Mouse (Mus musculus): ENCODE measurements at regions not wholly inside any gene's neighbourhood (a gene's known extent, or its start where the extent isn't known, plus 50 kb on each side); places are given as distances from the start of the nearest gene placed in this dataset.

DNA sequence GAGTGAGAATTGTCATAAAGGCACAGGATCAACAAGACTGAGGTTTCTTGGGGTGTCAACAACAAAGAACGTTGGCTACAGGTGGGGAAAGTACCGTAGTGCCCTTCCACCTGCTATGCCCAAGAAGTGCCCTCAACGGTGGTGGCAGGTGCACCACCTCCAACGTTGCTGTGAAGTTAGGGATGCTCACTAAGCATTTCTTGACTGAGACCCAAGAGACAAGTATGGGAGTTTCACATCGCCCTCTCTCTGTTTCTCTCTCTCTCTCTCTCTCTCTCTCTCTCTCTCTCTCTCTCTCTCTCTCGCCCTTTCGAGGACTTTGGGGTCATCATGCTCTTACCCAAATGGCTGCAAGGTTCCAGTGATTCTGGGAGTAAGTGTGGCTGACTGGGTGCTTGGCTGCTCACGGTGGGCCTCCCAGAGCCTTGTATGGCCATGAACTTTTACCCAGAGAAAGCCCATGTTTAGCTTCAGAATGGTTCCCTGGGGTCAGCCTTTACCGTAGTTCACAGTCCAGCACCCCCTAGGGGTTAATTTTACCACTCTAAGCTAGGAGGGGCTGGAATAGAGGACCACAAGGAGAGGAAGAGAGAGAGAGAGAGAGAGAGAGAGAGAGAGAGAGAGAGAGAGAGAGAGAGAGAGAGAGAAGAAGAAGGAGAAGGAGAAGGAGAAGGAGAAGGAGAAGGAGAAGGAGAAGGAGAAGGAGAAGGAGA lies 113.2 kb upstream of the Ccnd2 start:
- H3K9ac ChIP-seq (ENCODE audit: low read length) = no peak overlapping the region
- no peaks in the 10 kb centered on the region for H3K27me3 ChIP-seq (ENCODE audit: control insufficient read depth, insufficient read depth, low read length)
- no peak overlapping the region for H3K4me3 ChIP-seq (ENCODE audit: low read depth, low read length)
- H3K4me2 ChIP-seq (replicated peaks; ENCODE audit: low read depth) = no peak overlapping the region
- TF ChIP-seq EP300 (optimal IDR thresholded peaks at IDR 0.05) (no peak), CTCF (IDR thresholded peaks at IDR 0.05; ENCODE audit: low read depth) (peak; percentile 9; the same call in 1 of the 2 replicates)
- WGBS = 78% methylated on average over 9 of the region's 9 CpGs
- H3K36me3 ChIP-seq (ENCODE audit: control insufficient read depth, insufficient read depth, low read length) = no peaks in the 10 kb centered on the region
- H3K9me3 ChIP-seq (ENCODE audit: control insufficient read depth, low read length) = no peaks in the 10 kb centered on the region
- DNase-seq (ENCODE audit: low spot score) (no peak), ATAC-seq (ENCODE audit: low FRiP score, low TSS enrichment) (no peak)
- H3K27ac ChIP-seq (replicated peaks) = no peak overlapping the region
- H3K4me1 ChIP-seq (replicated peaks; ENCODE audit: control insufficient read depth, insufficient read depth) = peaks cover 2% of the 10 kb centered on the region; the same call in 1 of the 2 replicates

DNA sequence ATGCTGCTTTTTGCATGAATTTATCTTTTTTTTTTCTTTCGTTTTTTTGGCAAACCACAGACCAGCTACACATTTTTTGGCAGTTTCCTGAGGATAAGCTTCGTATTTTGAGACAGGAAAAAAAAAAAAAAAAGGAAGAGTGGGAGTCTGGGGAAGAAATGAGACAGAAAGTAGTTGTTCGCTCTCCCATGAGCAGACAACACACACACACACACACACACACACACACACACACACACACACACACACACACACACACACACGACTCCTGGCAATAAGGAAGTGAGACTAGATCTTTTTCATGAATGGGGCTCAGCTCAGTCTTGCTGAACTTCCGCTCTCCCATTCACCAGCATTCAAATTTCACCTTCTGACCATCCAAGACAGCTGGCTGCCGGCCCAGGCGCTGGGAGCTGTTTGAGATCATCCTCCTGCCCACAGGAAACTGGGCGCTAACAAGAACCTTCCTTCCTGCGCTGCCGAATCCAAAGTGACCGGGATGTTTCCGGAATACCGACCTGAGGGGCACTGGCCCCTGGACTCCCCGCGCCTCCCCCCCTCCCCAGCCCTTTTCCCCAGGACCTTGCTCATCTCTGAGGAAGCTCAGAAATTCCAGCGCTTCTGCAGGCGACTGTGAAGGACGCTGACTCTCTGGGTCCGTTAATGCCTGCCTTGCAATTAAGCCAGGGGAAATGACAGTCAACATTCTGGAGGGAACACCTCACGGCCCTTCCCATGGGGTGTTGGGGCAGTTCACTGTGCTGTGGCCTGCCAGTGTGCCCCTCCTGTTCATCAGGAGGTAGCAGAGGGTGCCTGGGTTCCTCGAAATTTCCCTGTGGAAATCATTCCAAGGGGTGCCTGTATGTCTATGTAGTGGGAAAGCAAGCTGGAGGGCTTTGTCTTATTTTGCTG lies 114.2 kb upstream of the Ccnd2 start:
- Histone ChIP-seq H3K4me2 (replicated peaks; ENCODE audit: low read depth) (peak overlapping the region; percentile 49), H3K9ac (ENCODE audit: low read length) (no peak overlapping the region), H3K4me3 (ENCODE audit: low read depth, low read length) (peak overlapping the region; percentile 21), H3K4me1 (replicated peaks; ENCODE audit: control insufficient read depth, insufficient read depth) (peaks cover 2% of the 10 kb centered on the region; the same call in 1 of the 2 replicates), H3K27ac (replicated peaks) (no peak overlapping the region), H3K27me3 (ENCODE audit: control insufficient read depth, insufficient read depth, low read length) (no peaks in the 10 kb centered on the region), H3K9me3 (ENCODE audit: control insufficient read depth, low read length) (no peaks in the 10 kb centered on the region), H3K36me3 (ENCODE audit: control insufficient read depth, insufficient read depth, low read length) (no peaks in the 10 kb centered on the region)
- WGBS = 11% methylated on average over 21 of the region's 21 CpGs
- DNase-seq (ENCODE audit: low spot score) (peak; percentile 58), ATAC-seq (ENCODE audit: low FRiP score, low TSS enrichment) (no peak; the same call in 1 of the 2 replicates)
- TF ChIP-seq EP300 (optimal IDR thresholded peaks at IDR 0.05) = no peak
- no peak for TF ChIP-seq CTCF (IDR thresholded peaks at IDR 0.05; ENCODE audit: low read depth)

DNA sequence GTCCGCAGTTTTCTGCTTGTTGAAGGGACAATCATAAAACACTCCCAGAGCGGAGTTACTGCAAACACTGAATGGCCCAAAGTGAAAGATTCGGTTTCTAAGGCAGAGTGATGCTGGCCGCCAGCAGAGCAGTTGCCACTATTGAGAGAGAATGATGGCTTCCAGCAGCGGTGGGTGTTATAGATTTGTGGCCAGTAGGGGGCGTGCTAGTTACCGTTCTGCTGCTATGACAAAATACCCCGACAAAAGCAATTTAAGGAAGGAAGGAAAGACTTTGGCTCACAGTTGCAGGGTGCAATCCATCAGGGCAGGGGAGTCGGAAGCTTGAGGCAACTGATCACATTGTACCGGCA lies 114.8 kb upstream of the Ccnd2 start:
- H3K27ac ChIP-seq (replicated peaks) = no peak overlapping the region
- ATAC-seq (ENCODE audit: low FRiP score, low TSS enrichment) = no peak
- no peak for DNase-seq (ENCODE audit: low spot score)
- no peaks in the 10 kb centered on the region for H3K9me3 ChIP-seq (ENCODE audit: control insufficient read depth, low read length)
- no peaks in the 10 kb centered on the region for H3K27me3 ChIP-seq (ENCODE audit: control insufficient read depth, insufficient read depth, low read length)
- H3K4me2 ChIP-seq (replicated peaks; ENCODE audit: low read depth) = peak overlapping the region; percentile 49; the same call in 1 of the 2 replicates
- TF ChIP-seq CTCF (IDR thresholded peaks at IDR 0.05; ENCODE audit: low read depth) = peak; percentile 57
- no peak for TF ChIP-seq EP300 (optimal IDR thresholded peaks at IDR 0.05)
- H3K4me1 ChIP-seq (replicated peaks; ENCODE audit: control insufficient read depth, insufficient read depth) = peaks cover 2% of the 10 kb centered on the region; the same call in 1 of the 2 replicates
- H3K36me3 ChIP-seq (ENCODE audit: control insufficient read depth, insufficient read depth, low read length) = no peaks in the 10 kb centered on the region
- no peak overlapping the region for H3K9ac ChIP-seq (ENCODE audit: low read length)
- no peak overlapping the region for H3K4me3 ChIP-seq (ENCODE audit: low read depth, low read length)
- 46% methylated on average over 10 of the region's 10 CpGs for WGBS

DNA sequence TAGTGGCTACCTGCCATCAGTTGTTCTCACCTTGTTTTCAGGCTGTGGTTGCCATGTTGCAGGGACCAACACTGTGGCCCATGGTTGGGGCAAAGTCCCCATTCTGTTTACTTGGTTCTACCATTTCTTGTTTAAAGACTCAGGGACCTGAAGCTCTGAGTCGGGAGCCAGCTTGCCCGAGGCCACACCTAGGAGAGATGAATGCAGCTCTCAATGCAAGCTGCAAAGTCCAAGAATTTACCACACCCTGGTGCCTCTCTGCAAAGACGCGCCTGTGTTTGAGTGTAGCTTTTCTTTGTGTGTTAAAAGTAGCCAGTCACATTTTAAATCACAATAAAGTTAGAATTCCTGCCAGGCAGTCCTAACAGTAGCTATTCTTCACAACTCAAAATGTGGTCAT lies 117.0 kb upstream of the Ccnd2 start:
- 41% methylated on average over 4 of the region's 4 CpGs for WGBS
- peak; percentile 70 for DNase-seq (ENCODE audit: low spot score)
- H3K4me2 ChIP-seq (replicated peaks; ENCODE audit: low read depth) = no peak overlapping the region
- TF ChIP-seq CTCF (IDR thresholded peaks at IDR 0.05; ENCODE audit: low read depth) = no peak
- no peak for TF ChIP-seq EP300 (optimal IDR thresholded peaks at IDR 0.05)
- no peaks in the 10 kb centered on the region for H3K27me3 ChIP-seq (ENCODE audit: control insufficient read depth, insufficient read depth, low read length)
- H3K9me3 ChIP-seq (ENCODE audit: control insufficient read depth, low read length) = no peaks in the 10 kb centered on the region
- ATAC-seq (ENCODE audit: low FRiP score, low TSS enrichment) = peak; percentile 78
- no peak overlapping the region for H3K9ac ChIP-seq (ENCODE audit: low read length)
- H3K36me3 ChIP-seq (ENCODE audit: control insufficient read depth, insufficient read depth, low read length) = no peaks in the 10 kb centered on the region
- no peak overlapping the region for H3K4me3 ChIP-seq (ENCODE audit: low read depth, low read length)
- peaks cover 2% of the 10 kb centered on the region; the same call in 1 of the 2 replicates for H3K4me1 ChIP-seq (replicated peaks; ENCODE audit: control insufficient read depth, insufficient read depth)
- peak overlapping the region; percentile 67 for H3K27ac ChIP-seq (replicated peaks)

DNA sequence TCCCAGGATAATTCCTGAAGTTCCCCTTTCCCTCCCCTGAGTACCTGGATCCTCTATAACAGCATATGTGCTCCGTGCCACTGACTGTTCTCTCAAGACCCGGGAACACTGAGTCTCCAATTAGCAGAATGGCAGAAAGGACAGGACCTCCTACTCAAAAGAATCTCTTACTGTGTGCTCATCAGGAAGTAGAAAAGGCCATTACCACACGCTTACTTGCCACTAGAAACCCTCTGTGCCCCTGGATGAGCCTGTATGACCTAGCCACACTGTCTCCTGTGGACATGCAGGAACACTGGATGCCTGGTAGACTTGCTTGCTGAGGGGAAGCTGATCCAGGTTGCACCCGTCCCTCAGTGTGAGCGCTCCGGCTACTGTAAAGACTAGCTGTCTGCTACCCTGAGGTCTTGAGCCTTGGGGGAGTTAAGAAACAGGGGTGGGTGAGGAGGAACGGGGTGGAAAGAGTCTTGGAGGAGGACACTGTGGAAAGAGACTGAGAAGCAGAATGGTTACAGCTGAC lies 117.6 kb upstream of the Ccnd2 start:
- no peak for DNase-seq (ENCODE audit: low spot score)
- H3K27me3 ChIP-seq (ENCODE audit: control insufficient read depth, insufficient read depth, low read length) = no peaks in the 10 kb centered on the region
- H3K4me1 ChIP-seq (replicated peaks; ENCODE audit: control insufficient read depth, insufficient read depth) = peaks cover 2% of the 10 kb centered on the region; the same call in 1 of the 2 replicates
- H3K4me2 ChIP-seq (replicated peaks; ENCODE audit: low read depth) = no peak overlapping the region
- H3K4me3 ChIP-seq (ENCODE audit: low read depth, low read length) = no peak overlapping the region
- H3K27ac ChIP-seq (replicated peaks) = peak overlapping the region; percentile 45
- H3K36me3 ChIP-seq (ENCODE audit: control insufficient read depth, insufficient read depth, low read length) = no peaks in the 10 kb centered on the region
- H3K9ac ChIP-seq (ENCODE audit: low read length) = no peak overlapping the region
- ATAC-seq (ENCODE audit: low FRiP score, low TSS enrichment) = no peak
- H3K9me3 ChIP-seq (ENCODE audit: control insufficient read depth, low read length) = no peaks in the 10 kb centered on the region
- WGBS = 61% methylated on average over 7 of the region's 7 CpGs
- TF ChIP-seq EP300 (optimal IDR thresholded peaks at IDR 0.05) (no peak), CTCF (IDR thresholded peaks at IDR 0.05; ENCODE audit: low read depth) (no peak)

Data from stomach, postnatal 0 days (tissue).